Mouse (Mus musculus) neural tube, embryonic 11.5 days (tissue): ENCODE data around the gene Actrt3. TPM values are rescaled to one million over a fixed set of nuclear protein-coding genes. Genes with fewer than 3 reads are reported as not detected.

Experiments used
- ATAC-seq: fragments of 200-750 bp; cut with Nextera tagmentation; 2 replicates; pipeline ENCODE4 v1.8.0; 2017; ENCODE audit warnings: moderate number of reproducible peaks, mild to moderate bottlenecking, moderate TSS enrichment, moderate library complexity; ENCODE audit not compliant: insufficient read depth, low FRiP score, low TSS enrichment
- DNase-seq: peaks from one replicate; pipeline ENCODE4 v3.0.0-alpha.2; 2015; ENCODE audit warnings: low spot score
- H3K27ac ChIP-seq: fragments of 300-500 bp; sonication (generic); 2 replicates; pipeline ENCODE4 v1.5.1; 2014; ENCODE audit warnings: low read depth, mild to moderate bottlenecking, low read length
- H3K27me3 ChIP-seq: fragments of 300-500 bp; sonication (generic); 2 replicates; pipeline ENCODE4 v1.6.1; 2014; ENCODE audit warnings: mild to moderate bottlenecking, low read length, mixed read lengths; ENCODE audit not compliant: control insufficient read depth, insufficient read depth
- H3K36me3 ChIP-seq: fragments of 300-500 bp; sonication (generic); 2 replicates; pipeline ENCODE4 v1.6.1; 2014; ENCODE audit warnings: mild to moderate bottlenecking, low read length, moderate library complexity, mixed read lengths; ENCODE audit not compliant: control insufficient read depth, insufficient read depth
- H3K4me1 ChIP-seq: fragments of 300-500 bp; sonication (generic); 2 replicates; pipeline ENCODE4 v1.6.1; 2014; ENCODE audit warnings: low read length, mixed read lengths; ENCODE audit not compliant: control insufficient read depth, insufficient read depth
- H3K4me2 ChIP-seq: fragments of 300-500 bp; sonication (generic); 2 replicates; pipeline ENCODE4 v1.6.1; 2014; ENCODE audit warnings: low read depth, mild to moderate bottlenecking, moderate library complexity
- H3K4me3 ChIP-seq: fragments of 300-500 bp; sonication (generic); 2 replicates; pipeline ENCODE4 v1.5.1; 2014; ENCODE audit warnings: low read depth, low read length
- H3K9ac ChIP-seq: fragments of 300-500 bp; sonication (generic); 2 replicates; pipeline ENCODE4 v1.6.1; 2014; ENCODE audit warnings: mild to moderate bottlenecking, low read length
- H3K9me3 ChIP-seq: fragments of 300-500 bp; sonication (generic); 2 replicates; pipeline ENCODE4 v1.6.1; 2016; ENCODE audit warnings: low read length; ENCODE audit not compliant: control insufficient read depth
- WGBS: fragments of 180-500 bp; shearing (Covaris S2); extraction: QIAGEN DNeasy Blood & Tissue Kit; methylation state at CpG from one replicate; pipeline ENCODE4 v1.1.7; 2014; 5-methylcytosine and 5-hydroxymethylcytosine counted together
- polyA plus RNA-seq: library from polyadenylated mRNA; unstranded; fragments of >200 nt; fragmentation: Nextera tagmentation; extraction: Ambion mirVana; gene quantifications from 2 replicates; pipeline ENCODE4 v1.2.1, GENCODE M21; 2014

The Actrt3 gene
- polyA plus RNA-seq, 1 experiment from 2014 or later, result 0.37 TPM

DNA sequence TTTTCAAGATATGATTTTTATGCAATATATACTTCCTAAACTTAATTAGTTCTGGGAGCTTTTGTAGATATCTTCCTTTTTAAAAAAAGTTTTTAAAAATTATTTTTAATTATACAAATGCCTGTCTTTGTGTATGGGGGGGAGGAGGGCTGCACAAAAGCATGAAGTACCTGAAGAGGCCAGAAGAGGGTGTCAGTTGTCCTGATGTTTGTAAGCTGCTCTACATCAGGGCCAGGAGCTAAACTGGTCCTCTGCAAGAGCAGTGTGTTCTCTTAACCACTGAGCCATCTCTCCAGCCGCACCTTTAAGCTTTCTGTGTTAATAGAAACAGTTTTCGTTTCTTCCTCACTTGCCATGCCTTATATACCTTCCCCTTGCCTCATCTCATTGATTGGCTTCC is 49.5 kb downstream of the Actrt3 start:
- no peak overlapping the region for H3K4me3 ChIP-seq
- no peak for DNase-seq
- no peaks in the 10 kb centered on the region for H3K36me3 ChIP-seq
- H3K4me1 ChIP-seq, result no peaks in the 10 kb centered on the region
- no peak for ATAC-seq
- no peak overlapping the region for H3K9ac ChIP-seq
- no peak overlapping the region for H3K4me2 ChIP-seq
- H3K27ac ChIP-seq, result no peak overlapping the region
- WGBS, result 65% methylated on average over 2 of the region's 2 CpGs
- H3K27me3 ChIP-seq, result no peaks in the 10 kb centered on the region
- H3K9me3 ChIP-seq, result no peaks in the 10 kb centered on the region

DNA sequence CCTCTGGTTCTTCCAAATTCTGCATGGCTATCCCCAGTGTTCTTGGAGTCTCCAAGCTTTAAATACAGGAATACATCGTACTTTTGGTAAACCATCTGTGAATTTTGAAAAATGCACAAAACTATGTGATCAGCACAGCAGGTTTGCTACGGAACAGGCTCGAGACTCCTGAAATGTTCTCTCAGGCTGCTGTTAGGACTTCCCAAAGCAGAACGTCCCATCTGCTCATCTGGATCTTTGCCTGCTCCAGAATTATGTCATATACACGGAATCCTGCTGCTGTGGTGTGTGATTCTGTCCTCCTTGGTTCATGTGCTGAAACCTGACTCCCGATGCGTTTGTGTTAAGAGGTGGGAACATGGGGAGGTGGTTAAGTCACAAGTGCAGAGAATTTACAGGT is 50.8 kb downstream of the Actrt3 start:
- H3K4me2 ChIP-seq, result no peak overlapping the region
- ATAC-seq (no peak), DNase-seq (no peak)
- H3K27ac ChIP-seq, result no peak overlapping the region
- H3K9ac ChIP-seq, result no peak overlapping the region
- no peaks in the 10 kb centered on the region for H3K36me3 ChIP-seq
- H3K4me3 ChIP-seq, result no peak overlapping the region
- 88% methylated on average over 7 of the region's 7 CpGs for WGBS
- H3K9me3 ChIP-seq, result no peaks in the 10 kb centered on the region
- H3K27me3 ChIP-seq, result no peaks in the 10 kb centered on the region
- H3K4me1 ChIP-seq, result no peaks in the 10 kb centered on the region

DNA sequence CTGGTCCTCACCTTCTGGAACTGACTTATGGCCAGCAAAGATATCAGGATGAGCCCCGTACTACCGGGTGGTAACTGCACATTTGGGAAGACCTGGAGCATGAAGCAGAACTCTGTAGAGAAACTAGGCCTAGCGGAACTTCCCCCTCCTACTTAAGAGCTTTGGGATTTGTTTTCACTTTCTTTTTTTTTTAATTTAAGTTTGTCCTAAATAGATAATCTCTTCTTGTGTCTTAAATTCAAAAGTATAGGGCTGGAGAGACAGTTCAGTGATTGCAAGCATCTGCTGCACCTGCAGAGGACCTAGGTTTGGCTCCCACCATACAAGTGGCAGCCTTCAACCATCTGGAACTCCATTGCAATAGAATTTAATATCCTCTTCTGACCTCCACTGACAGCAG is 51.8 kb downstream of the Actrt3 start, which contains the start of gene Mecom:
Mecom (minus strand) TSS at position 101 of the 400 bp plus-strand sequence.
- H3K9ac ChIP-seq, result no peak within 1 kb of the TSS
- H3K9me3 ChIP-seq, result no peaks in the 10 kb centered on the region
- no peaks in the 10 kb centered on the region for H3K36me3 ChIP-seq
- no peaks in the 10 kb centered on the region for H3K4me1 ChIP-seq
- no peak within 1 kb of the TSS for H3K4me2 ChIP-seq
- 90% methylated on average over 3 of the region's 3 CpGs for WGBS
- H3K27ac ChIP-seq, result no peak within 1 kb of the TSS
- ATAC-seq (no peak), DNase-seq (no peak)
- no peak within 1 kb of the TSS for H3K4me3 ChIP-seq
- no peaks in the 10 kb centered on the region for H3K27me3 ChIP-seq

Other genes with a start within 250 kb of the Actrt3 start
- 31.8 and 32.1 TPM in 2 replicates for gene Mecom, start 51.9 kb downstream of the Actrt3 start, polyA plus RNA-seq
- gene Mynn, start 2.1 kb upstream of the Actrt3 start, polyA plus RNA-seq, result 41.9 and 44.6 TPM in 2 replicates
- gene Lrriq4, start 44.6 kb upstream of the Actrt3 start, polyA plus RNA-seq, result 0.16 TPM in 1 of 2 replicates, not detected in the other
- gene Lrrc34, start 47.9 kb upstream of the Actrt3 start, polyA plus RNA-seq, result 1.2 and 1.6 TPM in 2 replicates
- not detected in 2 replicates for gene Lrrc31, start 99.9 kb upstream of the Actrt3 start, polyA plus RNA-seq
- not detected in 2 replicates for gene Samd7, start 146.4 kb upstream of the Actrt3 start, polyA plus RNA-seq
- 60.8 and 68.5 TPM in 2 replicates for gene Sec62, start 192.9 kb upstream of the Actrt3 start, polyA plus RNA-seq